Mouse (Mus musculus) left cerebral cortex, adult 9 months (tissue): ENCODE data around the gene Qars.
A peak's percentile ranks its signal among the peaks of the same experiment; 100 is the strongest.

Experiments
- DNase-seq, 2 experiments: peaks; one replicate each; pipeline ENCODE4 v3.0.0; 2022; ENCODE audit warnings: low spot score in 2 of 2

The Qars gene

GRCm38 (mm10) chr9:108530954-108531353, 23.4 kb downstream of the Qars start:
- no peak for DNase-seq

GRCm38 (mm10) chr9:108531496-108531895, 24.0 kb downstream of the Qars start:
- DNase-seq = no peak

GRCm38 (mm10) chr9:108540846-108541245, 33.3 kb downstream of the Qars start:
- DNase-seq = no peak

- no peak for DNase-seq
Measured at GRCm38 (mm10) chr9:108545986-108546385, 38.5 kb downstream of the Qars start.

GRCm38 (mm10) chr9:108546875-108547274, 39.4 kb downstream of the Qars start:
- DNase-seq = no peak

- DNase-seq = no peak
Measured at GRCm38 (mm10) chr9:108559169-108559568, 51.7 kb downstream of the Qars start.

- peak; percentile 85 to 95 for DNase-seq
Measured at GRCm38 (mm10) chr9:108560227-108560841, 52.8 kb downstream of the Qars start, which contains the start of gene Impdh2. Gene Impdh2, plus strand, starts transcription at chr9:108560286.

- no peak for DNase-seq
Measured at GRCm38 (mm10) chr9:108563671-108564070, 56.2 kb downstream of the Qars start.

GRCm38 (mm10) chr9:108564131-108564530, 56.6 kb downstream of the Qars start:
- DNase-seq = no peak
